Mouse (Mus musculus): ENCODE results near the gene Tpbgl. TPM values are rescaled to one million over a fixed set of nuclear protein-coding genes. Genes with fewer than 3 reads are reported as not detected.
A peak's percentile ranks its signal among the peaks of the same experiment; 100 is the strongest.

The Tpbgl gene
- polyA plus RNA-seq, 1 experiment from 2014 or later = 1.4 TPM

DNA sequence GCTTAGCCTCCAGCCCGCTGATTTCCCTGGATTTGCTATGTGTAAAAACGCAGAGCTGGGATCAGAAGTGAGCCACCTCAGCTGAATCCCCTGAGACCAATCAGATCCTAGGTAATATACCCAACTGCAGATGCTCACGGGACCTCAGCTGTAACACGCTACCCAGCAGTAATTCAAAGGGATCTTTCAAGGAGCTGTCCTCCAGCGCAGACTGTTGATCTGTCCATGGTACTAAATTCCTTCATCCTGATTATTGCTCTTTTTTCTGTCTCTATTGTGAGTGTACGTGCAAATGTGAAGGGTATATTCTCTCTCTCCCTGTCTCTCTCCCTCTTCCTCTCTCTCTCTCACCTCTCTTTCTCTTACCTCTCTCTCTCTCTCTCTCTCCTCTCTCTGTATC is 5.4 kb upstream of the Tpbgl start:
- H3K4me3 ChIP-seq (replicated peaks) = no peak overlapping the region

GRCm38 (mm10) chr7:99627366-99627765 is 463 bp upstream of the Tpbgl start:
- Histone ChIP-seq H3K36me3 (no peaks in the 10 kb centered on the region), H3K9ac (no peak overlapping the region), H3K27ac (no peak overlapping the region), H3K4me3 (replicated peaks) (no peak overlapping the region), H3K4me1 (replicated peaks) (peaks cover 16% of the 10 kb centered on the region), H3K4me2 (replicated peaks) (peak overlapping the region; percentile 97), H3K9me3 (no peaks in the 10 kb centered on the region), H3K27me3 (replicated peaks) (peaks cover 60% of the 10 kb centered on the region)
- 10% methylated on average over 7 of the region's 7 CpGs for WGBS
- no peak for ATAC-seq

More for the DNA sequence above, 5.4 kb upstream of the Tpbgl start:
- H3K36me3 ChIP-seq = no peaks in the 10 kb centered on the region
- H3K4me2 ChIP-seq (replicated peaks) = no peak overlapping the region
- H3K27me3 ChIP-seq (replicated peaks) = peaks cover 22% of the 10 kb centered on the region
- no peak overlapping the region for H3K9ac ChIP-seq
- no peak overlapping the region for H3K27ac ChIP-seq
- WGBS = 13% methylated on average over 6 of the region's 6 CpGs
- no peak for ATAC-seq
- no peaks in the 10 kb centered on the region for H3K9me3 ChIP-seq
- H3K4me1 ChIP-seq (replicated peaks) = no peaks in the 10 kb centered on the region

DNA sequence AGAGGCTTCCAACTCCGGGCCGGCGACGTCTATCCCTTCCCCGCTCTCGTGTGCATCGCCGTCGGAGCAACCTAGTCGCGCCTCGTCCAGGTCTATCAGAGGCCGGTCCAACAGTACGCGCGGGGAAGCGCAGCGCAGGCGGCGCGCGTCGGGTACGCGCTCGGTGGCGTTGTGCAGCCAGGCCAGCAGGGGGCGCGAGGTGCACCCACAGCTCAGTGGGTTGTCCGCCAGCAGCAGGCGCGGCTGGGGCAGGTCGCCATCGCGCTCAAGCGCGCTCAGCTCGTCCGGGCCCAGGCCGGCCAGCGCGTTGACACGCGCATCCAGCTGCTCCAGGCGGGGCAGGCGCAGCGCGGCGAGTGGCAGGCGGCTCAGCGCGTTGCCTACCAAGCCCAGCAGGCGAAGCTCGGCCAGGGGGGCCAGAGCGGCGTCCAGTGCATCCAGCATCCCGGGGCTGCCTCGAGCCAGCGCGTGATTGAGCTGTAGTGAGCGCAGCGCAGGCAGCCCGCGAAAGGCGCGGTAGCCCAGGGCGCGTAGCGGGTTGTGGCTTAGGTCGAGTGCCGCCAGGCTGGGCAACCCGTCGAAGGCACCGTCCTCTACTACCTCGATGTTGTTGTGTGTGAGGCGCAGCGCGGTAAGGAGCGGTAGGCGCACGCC is 1.1 kb downstream of the Tpbgl start:
- Histone ChIP-seq H3K4me2 (replicated peaks) (peak overlapping the region; percentile 97), H3K9ac (peak overlapping the region; percentile 33; the same call in 1 of the 2 replicates)
- WGBS = under 1% methylated on average over 79 of the region's 81 CpGs

DNA sequence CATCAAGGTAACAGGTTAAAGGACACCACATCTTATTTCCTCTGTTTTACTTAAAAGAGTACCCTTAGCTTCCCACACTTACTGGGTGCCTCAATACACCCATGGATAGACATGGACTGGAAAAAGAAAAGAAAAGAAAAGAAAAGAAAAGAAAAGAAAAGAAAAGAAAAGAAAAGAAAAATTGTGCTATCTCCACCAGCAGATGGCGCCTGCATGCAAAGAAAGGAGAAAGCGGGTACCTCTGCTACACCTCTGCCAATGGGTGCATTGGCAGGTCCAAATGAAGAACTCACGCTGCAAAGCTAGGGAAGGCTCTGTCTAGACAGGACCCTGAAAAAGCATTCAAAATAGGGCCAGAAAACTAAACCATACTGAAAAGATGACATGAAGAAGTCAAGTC is 8.0 kb downstream of the Tpbgl start:
- Histone ChIP-seq H3K27me3 (replicated peaks) (peaks cover 7% of the 10 kb centered on the region), H3K4me3 (replicated peaks) (no peak overlapping the region)
- 6% methylated on average over 3 of the region's 3 CpGs for WGBS

More for the DNA sequence above, 1.1 kb downstream of the Tpbgl start:
- peak; percentile 94 for ATAC-seq
- Histone ChIP-seq H3K36me3 (no peaks in the 10 kb centered on the region), H3K4me3 (replicated peaks) (peak overlapping the region; percentile 49), H3K27me3 (replicated peaks) (peaks cover 60% of the 10 kb centered on the region), H3K4me1 (replicated peaks) (peaks cover 16% of the 10 kb centered on the region), H3K9me3 (no peaks in the 10 kb centered on the region), H3K27ac (no peak overlapping the region)

GRCm38 (mm10) chr7:99618264-99618663 is 8.6 kb downstream of the Tpbgl start:
- Histone ChIP-seq H3K4me3 (replicated peaks) (no peak overlapping the region), H3K9me3 (no peaks in the 10 kb centered on the region), H3K4me2 (replicated peaks) (no peak overlapping the region), H3K27ac (no peak overlapping the region), H3K9ac (no peak overlapping the region), H3K36me3 (no peaks in the 10 kb centered on the region), H3K27me3 (replicated peaks) (peaks cover 2% of the 10 kb centered on the region; the same call in 1 of the 2 replicates), H3K4me1 (replicated peaks) (no peaks in the 10 kb centered on the region)
- ATAC-seq = no peak
- 67% methylated on average over 2 of the region's 2 CpGs for WGBS

More for the DNA sequence above, 8.0 kb downstream of the Tpbgl start:
- Histone ChIP-seq H3K4me1 (replicated peaks) (no peaks in the 10 kb centered on the region), H3K4me2 (replicated peaks) (no peak overlapping the region), H3K27ac (no peak overlapping the region), H3K36me3 (no peaks in the 10 kb centered on the region), H3K9me3 (no peaks in the 10 kb centered on the region), H3K9ac (no peak overlapping the region)
- no peak for ATAC-seq

- 65% methylated on average over 2 of the region's 2 CpGs for WGBS
- Histone ChIP-seq H3K27ac (no peak overlapping the region), H3K4me1 (replicated peaks) (no peaks in the 10 kb centered on the region), H3K36me3 (no peaks in the 10 kb centered on the region; the same call in 1 of the 2 replicates), H3K4me2 (replicated peaks) (no peak overlapping the region), H3K4me3 (replicated peaks) (no peak overlapping the region), H3K9ac (no peak overlapping the region), H3K27me3 (replicated peaks) (no peaks in the 10 kb centered on the region), H3K9me3 (no peaks in the 10 kb centered on the region)
- ATAC-seq = no peak
Measured at GRCm38 (mm10) chr7:99607632-99608031, 19.3 kb downstream of the Tpbgl start.

GRCm38 (mm10) chr7:99606766-99607165 is 20.1 kb downstream of the Tpbgl start:
- H3K27me3 ChIP-seq (replicated peaks) = no peaks in the 10 kb centered on the region
- no peaks in the 10 kb centered on the region for H3K4me1 ChIP-seq (replicated peaks)
- no peaks in the 10 kb centered on the region; the same call in 1 of the 2 replicates for H3K36me3 ChIP-seq
- 96% methylated on average over 3 of the region's 3 CpGs for WGBS
- ATAC-seq = no peak
- no peak overlapping the region for H3K4me3 ChIP-seq (replicated peaks)
- no peak overlapping the region for H3K27ac ChIP-seq
- H3K4me2 ChIP-seq (replicated peaks) = no peak overlapping the region
- no peaks in the 10 kb centered on the region for H3K9me3 ChIP-seq
- no peak overlapping the region for H3K9ac ChIP-seq

DNA sequence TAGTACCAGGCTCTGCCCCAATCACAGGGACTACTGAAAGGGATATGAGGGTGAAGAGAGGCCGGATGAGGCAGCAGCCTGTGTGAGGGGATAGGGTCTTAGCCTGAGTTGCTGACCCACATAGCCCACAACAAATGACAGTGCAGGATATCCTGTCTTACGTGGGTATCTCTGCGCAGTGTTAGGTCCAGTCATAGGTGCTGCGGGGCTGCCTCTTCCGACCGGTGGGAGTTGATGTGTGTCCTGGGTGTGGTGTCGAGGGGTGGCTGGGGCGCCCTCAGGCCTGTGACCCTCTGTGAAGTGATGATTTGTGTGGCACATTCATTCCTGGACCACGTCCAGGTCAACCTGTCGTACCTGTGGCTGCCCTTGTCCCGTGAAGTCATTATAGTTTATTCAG is 20.6 kb downstream of the Tpbgl start:
- H3K4me2 ChIP-seq (replicated peaks) = no peak overlapping the region
- H3K9ac ChIP-seq = no peak overlapping the region
- no peaks in the 10 kb centered on the region for H3K27me3 ChIP-seq (replicated peaks)
- no peak for ATAC-seq
- H3K4me3 ChIP-seq (replicated peaks) = no peak overlapping the region
- H3K27ac ChIP-seq = no peak overlapping the region
- 86% methylated on average over 11 of the region's 11 CpGs for WGBS
- no peaks in the 10 kb centered on the region; the same call in 1 of the 2 replicates for H3K36me3 ChIP-seq
- H3K9me3 ChIP-seq = no peaks in the 10 kb centered on the region
- H3K4me1 ChIP-seq (replicated peaks) = no peaks in the 10 kb centered on the region

DNA sequence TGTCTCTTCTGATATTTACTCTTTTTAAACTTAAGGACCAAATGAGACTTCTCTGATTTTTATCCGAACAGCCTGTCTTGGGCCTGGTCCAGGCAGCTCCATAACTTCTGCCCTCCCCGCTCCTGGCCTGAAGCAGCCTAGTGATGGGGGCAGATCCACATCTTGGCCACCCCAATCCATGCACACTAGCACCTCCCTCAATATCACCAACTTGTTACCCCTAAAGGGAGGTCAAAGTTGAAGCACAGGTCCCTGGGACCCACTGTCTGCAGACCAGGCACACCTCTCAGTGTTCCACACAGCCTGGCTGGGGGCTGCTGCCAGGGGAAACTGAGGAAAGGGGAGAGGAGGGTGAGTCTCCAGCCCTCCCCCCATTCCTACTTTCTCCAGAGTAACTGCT is 21.8 kb downstream of the Tpbgl start:
- 93% methylated on average over 2 of the region's 2 CpGs for WGBS
- no peak overlapping the region for H3K27ac ChIP-seq
- no peak overlapping the region for H3K4me2 ChIP-seq (replicated peaks)
- no peaks in the 10 kb centered on the region for H3K9me3 ChIP-seq
- ATAC-seq = no peak
- no peak overlapping the region for H3K9ac ChIP-seq
- H3K27me3 ChIP-seq (replicated peaks) = no peaks in the 10 kb centered on the region
- H3K4me1 ChIP-seq (replicated peaks) = no peaks in the 10 kb centered on the region
- H3K4me3 ChIP-seq (replicated peaks) = no peak overlapping the region
- no peaks in the 10 kb centered on the region; the same call in 1 of the 2 replicates for H3K36me3 ChIP-seq

DNA sequence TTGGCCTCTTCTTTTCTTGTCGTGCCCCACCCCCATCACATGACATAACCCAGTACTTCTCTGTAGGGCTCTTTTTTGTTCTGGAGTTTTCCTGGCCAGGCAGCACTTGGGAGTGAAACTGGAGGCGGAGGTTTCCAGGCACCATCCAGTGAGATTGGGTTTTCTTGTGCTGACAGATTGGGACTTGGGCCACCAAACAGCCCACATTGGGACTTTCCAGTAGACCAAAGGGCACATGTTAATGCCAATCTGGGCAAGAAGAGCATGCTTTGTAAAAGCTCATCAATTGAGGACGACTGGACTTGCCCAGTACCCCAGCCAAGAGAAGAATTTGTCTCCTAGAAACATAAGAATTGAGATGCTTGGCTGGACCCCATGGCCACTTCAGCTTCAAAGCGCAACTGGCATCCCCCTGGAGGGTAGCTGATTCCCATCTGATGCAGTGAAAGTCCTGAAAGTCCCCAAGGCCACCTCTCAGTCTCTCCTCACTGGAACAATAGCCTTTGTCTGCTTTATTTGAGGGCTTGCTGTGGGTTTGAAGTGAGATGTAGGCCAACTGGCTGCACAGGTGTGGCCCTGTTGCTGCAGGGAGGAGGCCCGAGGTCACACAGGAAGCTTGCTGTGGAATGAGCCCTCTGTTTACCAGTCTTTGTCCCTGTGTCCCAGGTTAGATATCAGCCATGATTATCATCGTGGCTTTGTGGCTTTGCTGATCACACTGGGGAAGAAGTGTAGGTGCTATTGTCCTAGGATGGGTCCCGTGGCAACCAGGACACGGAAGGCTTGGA is 22.8 kb downstream of the Tpbgl start:
- ATAC-seq = no peak
- Histone ChIP-seq H3K9me3 (no peaks in the 10 kb centered on the region), H3K4me1 (replicated peaks) (no peaks in the 10 kb centered on the region), H3K9ac (no peak overlapping the region), H3K36me3 (no peaks in the 10 kb centered on the region; the same call in 1 of the 2 replicates), H3K27ac (no peak overlapping the region), H3K27me3 (replicated peaks) (no peaks in the 10 kb centered on the region), H3K4me3 (replicated peaks) (no peak overlapping the region), H3K4me2 (replicated peaks) (no peak overlapping the region)
- WGBS = 75% methylated on average over 8 of the region's 8 CpGs

DNA sequence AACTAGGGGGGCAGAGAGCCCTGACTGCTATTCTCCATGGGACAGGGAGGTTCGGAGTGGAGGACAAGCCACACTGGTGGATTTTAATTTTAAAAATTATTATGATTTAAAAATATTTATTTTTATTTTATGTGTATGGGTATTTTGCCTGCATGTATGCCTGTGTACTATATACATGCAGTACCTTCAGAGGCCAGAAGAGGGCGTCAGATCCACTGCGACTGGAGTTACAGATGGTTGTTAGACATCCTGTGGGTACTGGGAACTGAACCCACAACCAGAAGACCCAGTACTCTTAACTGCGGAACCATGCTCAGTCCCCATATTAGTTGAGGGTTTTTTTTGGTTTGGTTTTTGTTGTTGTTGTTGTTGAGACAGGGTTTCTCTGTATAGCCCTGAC is 28.2 kb downstream of the Tpbgl start:
- Histone ChIP-seq H3K9me3 (no peaks in the 10 kb centered on the region), H3K4me3 (replicated peaks) (no peak overlapping the region), H3K27ac (no peak overlapping the region), H3K36me3 (peaks cover 5% of the 10 kb centered on the region; the same call in 1 of the 2 replicates), H3K27me3 (replicated peaks) (no peaks in the 10 kb centered on the region), H3K4me1 (replicated peaks) (no peaks in the 10 kb centered on the region), H3K4me2 (replicated peaks) (no peak overlapping the region), H3K9ac (no peak overlapping the region)
- 76% methylated on average over 4 of the region's 4 CpGs for WGBS
- ATAC-seq = no peak

DNA sequence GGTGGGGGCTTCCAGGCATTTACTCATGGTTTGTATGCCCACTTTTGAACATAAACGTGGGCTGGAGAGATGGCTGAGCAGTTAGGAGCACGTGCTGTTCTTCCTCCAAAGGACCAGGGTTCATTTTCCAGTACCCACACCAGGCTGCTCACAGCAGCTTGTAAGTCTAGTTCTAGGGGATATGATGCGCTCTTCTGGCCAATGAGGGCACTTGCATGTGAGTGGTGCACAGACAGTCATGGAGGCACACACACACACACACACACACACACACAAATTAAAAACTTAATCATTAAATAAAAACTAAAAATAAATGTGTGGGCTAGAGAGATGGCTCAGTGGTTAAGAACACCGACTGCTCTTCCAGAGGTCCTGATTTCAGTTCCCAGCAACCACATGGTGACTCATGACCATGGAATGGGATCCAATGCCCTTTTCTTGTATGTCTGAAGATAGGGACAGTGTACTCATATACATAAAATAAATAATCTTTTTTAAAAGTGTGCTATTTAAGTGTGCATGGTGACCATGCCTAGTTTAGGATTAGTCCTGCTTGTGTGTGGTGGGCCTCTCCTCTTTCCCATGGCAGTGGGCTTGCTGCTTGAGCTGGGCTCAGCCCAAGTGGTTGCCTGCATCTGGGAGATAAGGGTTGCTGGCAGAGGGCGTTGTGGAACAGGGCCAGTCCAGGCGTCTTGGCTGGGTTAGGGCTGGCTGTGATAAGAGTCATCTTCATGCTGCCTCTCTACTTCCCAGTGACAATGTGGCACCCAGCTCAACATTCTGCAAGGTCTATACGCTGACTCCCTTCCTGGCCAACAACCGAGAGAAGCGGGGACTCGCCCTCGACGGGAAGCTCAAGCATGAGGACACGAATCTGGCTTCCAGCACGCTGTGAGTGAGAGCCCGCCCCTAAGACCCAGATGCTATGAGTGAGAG is 32.8 kb downstream of the Tpbgl start:
- peak; percentile 74; the same call in 1 of the 2 replicates for ATAC-seq
- H3K36me3 ChIP-seq = peaks cover 5% of the 10 kb centered on the region; the same call in 1 of the 2 replicates
- H3K27me3 ChIP-seq (replicated peaks) = no peaks in the 10 kb centered on the region
- 88% methylated on average over 15 of the region's 15 CpGs for WGBS
- H3K27ac ChIP-seq = no peak overlapping the region
- H3K4me2 ChIP-seq (replicated peaks) = no peak overlapping the region
- no peak overlapping the region for H3K9ac ChIP-seq
- no peaks in the 10 kb centered on the region for H3K4me1 ChIP-seq (replicated peaks)
- no peaks in the 10 kb centered on the region for H3K9me3 ChIP-seq
- H3K4me3 ChIP-seq (replicated peaks) = no peak overlapping the region

Measured in intestine, embryonic 15.5 days (tissue).